Mouse (Mus musculus): Measurements from ENCODE around the gene Lum.

DNA sequence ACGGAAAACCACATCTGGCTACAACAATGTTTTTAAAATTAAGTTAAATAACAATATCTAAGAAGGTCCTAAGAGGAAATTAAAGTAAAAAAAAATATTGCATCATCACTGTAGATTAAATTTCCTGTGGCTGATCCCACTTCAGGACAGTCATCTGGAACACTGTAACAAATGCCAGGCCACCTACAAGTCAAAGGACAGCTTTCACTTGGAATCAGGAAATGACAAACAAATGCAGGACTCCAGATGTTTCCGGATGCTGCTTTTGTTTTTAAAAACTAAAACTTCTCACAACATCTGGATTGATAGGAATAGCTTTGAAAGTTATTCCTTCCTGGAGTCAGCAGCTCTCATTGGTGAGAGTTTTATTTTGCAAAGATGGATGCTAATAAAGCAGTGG is 28.0 kb upstream of the Lum start:
- TF ChIP-seq MAX (IDR thresholded peaks at IDR 0.05), result no peak
- no peak for TF ChIP-seq CTCF (IDR thresholded peaks at IDR 0.05; ENCODE audit: control insufficient read depth, insufficient read depth, insufficient read length)
